15 mouse cellular contexts compared by ENCODE assay signal in genomic region chr9:106039276-106039675, GRCm38 (mm10). TPM values are rescaled to one million over a fixed set of nuclear protein-coding genes. Genes with fewer than 3 reads are reported as not detected.
DNase-seq lines count a peak whose midpoint lies in the region; ATAC-seq and TF ChIP-seq lines count a peak whose summit lies in the region.
"Had no signal": no experiment of that assay in that cellular context is flagged by ENCODE, and none has a peak within 500 bp of the region (broad histone marks: within the 10 kb centered on the region; RNA-seq: fewer than 3 reads in every experiment).

No protein-coding gene starts in this region.

- WGBS in forebrain, postnatal 0 days = 76% methylated on average over 1 of the region's 1 CpGs
- WGBS in forebrain, embryonic 14.5 days = 58% methylated on average over 1 of the region's 1 CpGs

- no peak overlapping the region for H3K4me3 ChIP-seq in forebrain, postnatal 0 days (ENCODE audit: low read depth, low read length)
- no peak overlapping the region for H3K4me3 ChIP-seq in forebrain, embryonic 14.5 days (ENCODE audit: low read depth, low read length)
- H3K4me3 ChIP-seq in left cerebral cortex, adult 2 months = no peak overlapping the region
- H3K4me3 ChIP-seq: embryonic facial prominence, embryonic 13.5 days; heart, embryonic 10.5 days; hindbrain, embryonic 15.5 days; liver, embryonic 13.5 days had no signal

- DNase-seq in forebrain, postnatal 0 days = no peak
- no peak for DNase-seq in forebrain, embryonic 14.5 days (ENCODE audit: low spot score)
- peak; percentile 44 for DNase-seq in right cerebral cortex, adult 18-20 months
- DNase-seq in right cerebral cortex, postnatal 14 days = no peak
- DNase-seq in left cerebral cortex, adult 2 months (ENCODE audit: extremely low spot score in 1 of 2, low spot score in 2 of 2) = peak; percentile 11 to 14
- DNase-seq in thymus, postnatal 0 days (ENCODE audit: low spot score) = no peak
- DNase-seq: gastrocnemius, postnatal 25 days; liver, embryonic 13.5 days had no signal

- TF ChIP-seq CTCF in forebrain, postnatal 0 days (IDR thresholded peaks at IDR 0.05; ENCODE audit: low read depth) = no peak
- no peak for TF ChIP-seq CTCF in left cerebral cortex, adult 2 months (IDR thresholded peaks at IDR 0.05)

- H3K9me3 ChIP-seq in forebrain, postnatal 0 days (ENCODE audit: low read length) = no peaks in the 10 kb centered on the region
- H3K9me3 ChIP-seq in forebrain, embryonic 14.5 days (replicated peaks; ENCODE audit: control insufficient read depth, low read length) = no peaks in the 10 kb centered on the region
- H3K9me3 ChIP-seq: embryonic facial prominence, embryonic 13.5 days; heart, embryonic 10.5 days; hindbrain, embryonic 15.5 days; liver, embryonic 13.5 days had no signal

- H3K27me3 ChIP-seq in forebrain, postnatal 0 days (ENCODE audit: insufficient read depth, low read length) = no peaks in the 10 kb centered on the region
- H3K27me3 ChIP-seq in forebrain, embryonic 14.5 days (replicated peaks; ENCODE audit: control insufficient read depth, insufficient read depth, low read length) = no peaks in the 10 kb centered on the region
- H3K27me3 ChIP-seq: embryonic facial prominence, embryonic 13.5 days; hindbrain, embryonic 15.5 days; liver, embryonic 13.5 days had no signal

- no peak overlapping the region for H3K9ac ChIP-seq in forebrain, postnatal 0 days
- no peak overlapping the region for H3K9ac ChIP-seq in forebrain, embryonic 14.5 days (ENCODE audit: low read length)
- H3K9ac ChIP-seq: embryonic facial prominence, embryonic 13.5 days; hindbrain, embryonic 15.5 days; liver, embryonic 13.5 days had no signal

- peak overlapping the region; percentile 57; the same call in 1 of the 2 replicates for H3K27ac ChIP-seq in forebrain, postnatal 0 days (ENCODE audit: low read depth, low read length)
- H3K27ac ChIP-seq in forebrain, embryonic 14.5 days (ENCODE audit: low read depth, low read length) = no peak overlapping the region
- H3K27ac ChIP-seq in left cerebral cortex, adult 2 months = peak overlapping the region; percentile 86
- H3K27ac ChIP-seq: embryonic facial prominence, embryonic 13.5 days; heart, embryonic 10.5 days; hindbrain, embryonic 15.5 days; liver, embryonic 13.5 days had no signal

- intact Hi-C loops in left cerebral cortex, adult 2 months (cut with DNase I) = loop anchor here (2.0 to 5.0 kb wide), 2 partner anchors 178 to 542 kb away; no protein-coding TSS in a partner anchor

- peak; percentile 43 for ATAC-seq in forebrain, postnatal 0 days
- no peak for ATAC-seq in forebrain, embryonic 14.5 days
- no peak for ATAC-seq in monocyte, adult 5-6 weeks (replicated peaks; ENCODE audit: insufficient number of reproducible peaks, low FRiP score, low TSS enrichment, poor library complexity, severe bottlenecking)
- ATAC-seq: intestine, postnatal 0 days had no signal

- H3K36me3 ChIP-seq in forebrain, postnatal 0 days (ENCODE audit: insufficient read depth) = no peaks in the 10 kb centered on the region
- no peaks in the 10 kb centered on the region for H3K36me3 ChIP-seq in forebrain, embryonic 14.5 days (ENCODE audit: control insufficient read depth, insufficient read depth, low read length)
- H3K36me3 ChIP-seq: embryonic facial prominence, embryonic 13.5 days; heart, embryonic 10.5 days; hindbrain, embryonic 15.5 days; liver, embryonic 13.5 days had no signal

- H3K4me1 ChIP-seq in forebrain, postnatal 0 days (ENCODE audit: insufficient read depth) = 0 out of 2 replicates have a peak, but pooled peaks cover 5% of the 10 kb centered on the region
- H3K4me1 ChIP-seq in forebrain, embryonic 14.5 days (ENCODE audit: control insufficient read depth, insufficient read depth, low read length) = no peaks in the 10 kb centered on the region
- H3K4me1 ChIP-seq: heart, embryonic 10.5 days; hindbrain, embryonic 15.5 days; liver, embryonic 13.5 days had no signal

- H3K4me2 ChIP-seq in forebrain, postnatal 0 days (ENCODE audit: low read depth) = no peak overlapping the region
- H3K4me2 ChIP-seq in forebrain, embryonic 14.5 days (ENCODE audit: low read length) = no peak overlapping the region
- H3K4me2 ChIP-seq: embryonic facial prominence, embryonic 13.5 days; hindbrain, embryonic 15.5 days; liver, embryonic 13.5 days had no signal

RNA-seq across cellular contexts. Expression of gene Col6a4, which starts 57.3 kb away (rescaled TPM):
- total RNA-seq in forebrain, postnatal 0 days (2014; rRNA removed) = 0.81 and 2.0 TPM in 2 replicates
- polyA plus RNA-seq in forebrain, postnatal 0 days (2015; fragmentation: Nextera tagmentation; extraction: Ambion mirVana) = 0.92 and 1.1 TPM in 2 replicates
- polyA plus RNA-seq in forebrain, embryonic 14.5 days (2014; fragmentation: Nextera tagmentation; extraction: Ambion mirVana) = 0.22 and 0.66 TPM in 2 replicates
- 1 to 10 TPM; 1.5 to 2.2 TPM for total RNA-seq in left cerebral cortex, adult 2 months (2021)
- not detected in 3 replicates for total RNA-seq in monocyte, adult 5-6 weeks (2017)
- 0.34 and 1.1 TPM in 2 replicates for polyA plus RNA-seq in thymus, postnatal 0 days (2015; fragmentation: Nextera tagmentation; extraction: Ambion mirVana)
- total RNA-seq: common myeloid progenitor, adult 5-6 weeks; gastrocnemius, postnatal 25 days had no signal
- polyA plus RNA-seq: limb, embryonic 11.5 days; liver, embryonic 13.5 days had no signal

Comparison
In these comparisons a context has a peak if more than half of its experiments do, and no peak if none do; other contexts are left out.
1. DNase-seq: peak in right cerebral cortex, adult 18-20 months (single experiment) and left cerebral cortex, adult 2 months (2 of 2); none in forebrain, postnatal 0 days (single experiment), forebrain, embryonic 14.5 days (single experiment), right cerebral cortex, postnatal 14 days (single experiment) and thymus, postnatal 0 days (single experiment).